Mouse (Mus musculus) gastrocnemius, adult 2 months (tissue): ENCODE data around the gene Shc4. TPM values are rescaled to one million over a fixed set of nuclear protein-coding genes. Genes with fewer than 3 reads are reported as not detected.

Experiments
- DNase-seq: peaks from one replicate; pipeline ENCODE4 v3.0.0; 2022
- H3K27ac ChIP-seq: fragments of 200-600 bp; 2 replicates; pipeline ENCODE4 v1.8.1; 2022; ENCODE audit warnings: mild to moderate bottlenecking
- H3K4me3 ChIP-seq: fragments of 200-600 bp; 2 replicates; pipeline ENCODE4 v1.8.1; 2022; ENCODE audit warnings: mild to moderate bottlenecking, moderate library complexity
- CTCF ChIP-seq: fragments of 200-600 bp; IDR thresholded peaks from 2 replicates; pipeline ENCODE4 v1.8.1; 2022; ENCODE audit warnings: antibody characterized with exemption, mild to moderate bottlenecking, moderate library complexity
- intact Hi-C: fragments of 180-260 bp; cut with DNase I; formaldehyde crosslinking; loops from one replicate; pipeline ENCODE4 v1.15.1; 2025
- total RNA-seq, 2 experiments: library from RNA; stranded (reverse); gene quantifications; 2 replicates each; pipeline ENCODE4 v1.2.3; 2021

Shc4 gene
- total RNA-seq, 2 experiments from 2014 or later = 0.33 to 0.75 TPM

GRCm38 (mm10) chr2:125653286-125653685 lies 70.7 kb downstream of the Shc4 start:
- intact Hi-C loops = loop anchor here (10.0 kb wide), 1 partner anchor 872 kb away; no protein-coding TSS in a partner anchor

GRCm38 (mm10) chr2:125651563-125651962 lies 72.4 kb downstream of the Shc4 start:
- no peak for TF ChIP-seq CTCF
- DNase-seq = no peak
- H3K4me3 ChIP-seq = peak overlapping the region; percentile 21
- H3K27ac ChIP-seq = no peak overlapping the region
- intact Hi-C loops = loop anchor here (10.0 kb wide), 1 partner anchor 873 kb away; no protein-coding TSS in a partner anchor

More at GRCm38 (mm10) chr2:125653286-125653685, 70.7 kb downstream of the Shc4 start:
- DNase-seq = no peak
- H3K27ac ChIP-seq = no peak overlapping the region
- TF ChIP-seq CTCF = no peak
- H3K4me3 ChIP-seq = no peak overlapping the region

GRCm38 (mm10) chr2:125650742-125651352 lies 73.1 kb downstream of the Shc4 start:
- no peak for TF ChIP-seq CTCF
- DNase-seq = no peak
- Histone ChIP-seq H3K4me3 (no peak overlapping the region), H3K27ac (no peak overlapping the region)
- intact Hi-C loops = loop anchor here (10.0 kb wide), 1 partner anchor 874 kb away; no protein-coding TSS in a partner anchor

- intact Hi-C loops = loop anchor here (10.0 kb wide), 1 partner anchor 875 kb away; no protein-coding TSS in a partner anchor
- H3K4me3 ChIP-seq = no peak overlapping the region
- no peak for DNase-seq
- H3K27ac ChIP-seq = no peak overlapping the region
- no peak for TF ChIP-seq CTCF
Observed at GRCm38 (mm10) chr2:125650038-125650437, 73.9 kb downstream of the Shc4 start.

- H3K4me3 ChIP-seq = no peak overlapping the region
- intact Hi-C loops = no loop called here
- H3K27ac ChIP-seq = no peak overlapping the region
- DNase-seq = no peak
- TF ChIP-seq CTCF = no peak
Observed at GRCm38 (mm10) chr2:125644912-125645311, 79.0 kb downstream of the Shc4 start.

- H3K27ac ChIP-seq = no peak overlapping the region
- intact Hi-C loops = no loop called here
- TF ChIP-seq CTCF = no peak
- H3K4me3 ChIP-seq = no peak overlapping the region
- no peak for DNase-seq
Observed at GRCm38 (mm10) chr2:125637331-125637730, 86.6 kb downstream of the Shc4 start.

- no peak for DNase-seq
- Histone ChIP-seq H3K4me3 (no peak overlapping the region), H3K27ac (no peak overlapping the region)
- intact Hi-C loops = no loop called here
- TF ChIP-seq CTCF = no peak
Observed at GRCm38 (mm10) chr2:125630010-125630409, 93.9 kb downstream of the Shc4 start.

- intact Hi-C loops = no loop called here
- DNase-seq = no peak
- Histone ChIP-seq H3K27ac (no peak overlapping the region), H3K4me3 (no peak overlapping the region)
- no peak for TF ChIP-seq CTCF
Observed at GRCm38 (mm10) chr2:125628487-125628886, 95.5 kb downstream of the Shc4 start.

- H3K27ac ChIP-seq = no peak overlapping the region
- no peak for TF ChIP-seq CTCF
- intact Hi-C loops = no loop called here
Observed at GRCm38 (mm10) chr2:125626536-125626935, 97.4 kb downstream of the Shc4 start.

GRCm38 (mm10) chr2:125624837-125625351 lies 99.1 kb downstream of the Shc4 start, which contains the start of gene Cep152:
Gene Cep152, minus strand, starts transcription at chr2:125625113.
- H3K4me3 ChIP-seq = peak within 1 kb of the TSS; percentile 90
- TF ChIP-seq CTCF = peak; percentile 49
- intact Hi-C loops = no loop called here
- peak; percentile 99 for DNase-seq
- peak within 1 kb of the TSS; percentile 77 for H3K27ac ChIP-seq

More at GRCm38 (mm10) chr2:125626536-125626935, 97.4 kb downstream of the Shc4 start:
- no peak for DNase-seq
- no peak overlapping the region for H3K4me3 ChIP-seq

- no peak for TF ChIP-seq CTCF
- H3K27ac ChIP-seq = peak overlapping the region; percentile 77
- intact Hi-C loops = no loop called here
- no peak for DNase-seq
- peak overlapping the region; percentile 90 for H3K4me3 ChIP-seq
Observed at GRCm38 (mm10) chr2:125624127-125624685, 99.7 kb downstream of the Shc4 start.

GRCm38 (mm10) chr2:125623211-125623610 lies 100.7 kb downstream of the Shc4 start:
- Histone ChIP-seq H3K27ac (no peak overlapping the region), H3K4me3 (no peak overlapping the region)
- TF ChIP-seq CTCF = no peak
- DNase-seq = no peak
- intact Hi-C loops = no loop called here

- Histone ChIP-seq H3K4me3 (no peak overlapping the region), H3K27ac (no peak overlapping the region)
- intact Hi-C loops = no loop called here
- TF ChIP-seq CTCF = no peak
- no peak for DNase-seq
Observed at GRCm38 (mm10) chr2:125620213-125620907, 103.6 kb downstream of the Shc4 start.
